Mouse (Mus musculus) neural tube, embryonic 15.5 days (tissue): ENCODE results near the gene Arhgap25. TPM values are rescaled to one million over a fixed set of nuclear protein-coding genes. Genes with fewer than 3 reads are reported as not detected.

Experiments used
- ATAC-seq: fragments of 200-750 bp; cut with Nextera tagmentation; 2 replicates; pipeline ENCODE4 v1.8.0; 2017; ENCODE audit warnings: mild to moderate bottlenecking, moderate TSS enrichment, moderate library complexity; ENCODE audit not compliant: low FRiP score
- H3K27ac ChIP-seq: fragments of 300-500 bp; sonication (generic); replicated peaks from 2 replicates; pipeline ENCODE4 v1.5.1; 2015; ENCODE audit warnings: mild to moderate bottlenecking, inconsistent platforms
- H3K27me3 ChIP-seq: fragments of 300-500 bp; sonication (generic); replicated peaks from 2 replicates; pipeline ENCODE4 v1.6.1; 2015; ENCODE audit warnings: inconsistent platforms
- H3K36me3 ChIP-seq: fragments of 300-500 bp; sonication (generic); 2 replicates; pipeline ENCODE4 v1.6.1; 2015; ENCODE audit warnings: inconsistent platforms
- H3K4me1 ChIP-seq: fragments of 300-500 bp; sonication (generic); 2 replicates; pipeline ENCODE4 v1.6.1; 2015; ENCODE audit warnings: inconsistent platforms
- H3K4me2 ChIP-seq: fragments of 300-500 bp; sonication (generic); 2 replicates; pipeline ENCODE4 v1.6.1; 2015; ENCODE audit warnings: inconsistent platforms, mild to moderate bottlenecking, moderate library complexity
- H3K4me3 ChIP-seq: fragments of 300-500 bp; sonication (generic); replicated peaks from 2 replicates; pipeline ENCODE4 v1.5.1; 2015; ENCODE audit warnings: mild to moderate bottlenecking, inconsistent platforms
- H3K9ac ChIP-seq: fragments of 300-500 bp; sonication (generic); replicated peaks from 2 replicates; pipeline ENCODE4 v1.6.1; 2015; ENCODE audit warnings: mild to moderate bottlenecking, inconsistent platforms
- H3K9me3 ChIP-seq: fragments of 300-500 bp; sonication (generic); replicated peaks from 2 replicates; pipeline ENCODE4 v1.6.1; 2016; ENCODE audit warnings: inconsistent platforms
- WGBS: fragments of 180-500 bp; shearing (Covaris S2); methylation state at CpG from one replicate; pipeline ENCODE4 v1.1.7; 2015; ENCODE audit warnings: mixed read lengths; 5-methylcytosine and 5-hydroxymethylcytosine counted together
- polyA plus RNA-seq: library from polyadenylated mRNA; unstranded; fragments of >200 nt; fragmentation: Nextera tagmentation; extraction: Ambion mirVana; gene quantifications from 2 replicates; pipeline ENCODE4 v1.2.1, GENCODE M21; 2015

Gene Arhgap25
- polyA plus RNA-seq, 1 experiment from 2014 or later, result 3.6 TPM

- Histone ChIP-seq H3K4me1 (0 out of 2 replicates have a peak, but pooled peaks cover 5% of the 10 kb centered on the region), H3K9ac (no peak overlapping the region), H3K9me3 (no peaks in the 10 kb centered on the region), H3K4me2 (no peak overlapping the region), H3K36me3 (no peaks in the 10 kb centered on the region), H3K27ac (no peak overlapping the region), H3K4me3 (no peak overlapping the region), H3K27me3 (no peaks in the 10 kb centered on the region)
- WGBS, result 93% methylated on average over 10 of the region's 10 CpGs
- ATAC-seq, result no peak
Measured at GRCm38 (mm10) chr6:87468372-87468771, 64.7 kb downstream of the Arhgap25 start.

GRCm38 (mm10) chr6:87467373-87467772 is 65.7 kb downstream of the Arhgap25 start:
- WGBS, result 100% methylated on average over 1 of the region's 1 CpGs
- H3K4me1 ChIP-seq, result 0 out of 2 replicates have a peak, but pooled peaks cover 5% of the 10 kb centered on the region
- ATAC-seq, result no peak
- H3K9me3 ChIP-seq, result no peaks in the 10 kb centered on the region
- H3K36me3 ChIP-seq, result no peaks in the 10 kb centered on the region
- no peak overlapping the region for H3K4me3 ChIP-seq
- no peak overlapping the region for H3K27ac ChIP-seq
- H3K4me2 ChIP-seq, result no peak overlapping the region
- no peaks in the 10 kb centered on the region for H3K27me3 ChIP-seq
- H3K9ac ChIP-seq, result no peak overlapping the region

- no peak overlapping the region for H3K27ac ChIP-seq
- no peaks in the 10 kb centered on the region for H3K9me3 ChIP-seq
- 10% methylated on average over 12 of the region's 12 CpGs for WGBS
- peak overlapping the region; percentile 46 for H3K4me2 ChIP-seq
- no peaks in the 10 kb centered on the region for H3K36me3 ChIP-seq
- no peak overlapping the region for H3K9ac ChIP-seq
- ATAC-seq, result no peak
- 0 out of 2 replicates have a peak, but pooled peaks cover 5% of the 10 kb centered on the region for H3K4me1 ChIP-seq
- peak overlapping the region; percentile 14; the same call in 1 of the 2 replicates for H3K4me3 ChIP-seq
- H3K27me3 ChIP-seq, result no peaks in the 10 kb centered on the region
Measured at GRCm38 (mm10) chr6:87466221-87466620, 66.8 kb downstream of the Arhgap25 start.

- no peak overlapping the region for H3K9ac ChIP-seq
- H3K4me3 ChIP-seq, result no peak overlapping the region
- no peaks in the 10 kb centered on the region for H3K4me1 ChIP-seq
- H3K27me3 ChIP-seq, result no peaks in the 10 kb centered on the region
- 71% methylated on average over 6 of the region's 6 CpGs for WGBS
- H3K36me3 ChIP-seq, result no peaks in the 10 kb centered on the region
- no peak overlapping the region for H3K27ac ChIP-seq
- ATAC-seq, result no peak
- no peak overlapping the region for H3K4me2 ChIP-seq
- H3K9me3 ChIP-seq, result no peaks in the 10 kb centered on the region
Measured at GRCm38 (mm10) chr6:87455507-87455906, 77.6 kb downstream of the Arhgap25 start.

GRCm38 (mm10) chr6:87451771-87452170 is 81.3 kb downstream of the Arhgap25 start:
- no peak overlapping the region for H3K27ac ChIP-seq
- WGBS, result 79% methylated on average over 3 of the region's 3 CpGs

GRCm38 (mm10) chr6:87451016-87451415 is 82.0 kb downstream of the Arhgap25 start:
- no peaks in the 10 kb centered on the region for H3K9me3 ChIP-seq
- no peak overlapping the region for H3K27ac ChIP-seq
- H3K27me3 ChIP-seq, result no peaks in the 10 kb centered on the region
- ATAC-seq, result no peak
- H3K4me1 ChIP-seq, result no peaks in the 10 kb centered on the region
- H3K36me3 ChIP-seq, result no peaks in the 10 kb centered on the region
- no peak overlapping the region for H3K9ac ChIP-seq
- WGBS, result 78% methylated on average over 3 of the region's 3 CpGs
- H3K4me3 ChIP-seq, result no peak overlapping the region
- no peak overlapping the region for H3K4me2 ChIP-seq

More at GRCm38 (mm10) chr6:87451771-87452170, 81.3 kb downstream of the Arhgap25 start:
- H3K36me3 ChIP-seq, result no peaks in the 10 kb centered on the region
- no peak overlapping the region for H3K4me2 ChIP-seq
- no peaks in the 10 kb centered on the region for H3K4me1 ChIP-seq
- no peaks in the 10 kb centered on the region for H3K27me3 ChIP-seq
- no peak overlapping the region for H3K4me3 ChIP-seq
- H3K9ac ChIP-seq, result no peak overlapping the region
- no peak for ATAC-seq
- H3K9me3 ChIP-seq, result no peaks in the 10 kb centered on the region

GRCm38 (mm10) chr6:87449534-87449933 is 83.5 kb downstream of the Arhgap25 start:
- H3K4me3 ChIP-seq, result no peak overlapping the region
- ATAC-seq, result no peak
- WGBS, result 82% methylated on average over 3 of the region's 3 CpGs

GRCm38 (mm10) chr6:87447217-87447616 is 85.8 kb downstream of the Arhgap25 start:
- Histone ChIP-seq H3K36me3 (no peaks in the 10 kb centered on the region), H3K27me3 (no peaks in the 10 kb centered on the region), H3K4me2 (no peak overlapping the region), H3K4me1 (no peaks in the 10 kb centered on the region), H3K9me3 (no peaks in the 10 kb centered on the region), H3K9ac (no peak overlapping the region), H3K4me3 (no peak overlapping the region), H3K27ac (no peak overlapping the region)
- WGBS, result 91% methylated on average over 4 of the region's 4 CpGs
- no peak for ATAC-seq

More at GRCm38 (mm10) chr6:87449534-87449933, 83.5 kb downstream of the Arhgap25 start:
- H3K36me3 ChIP-seq, result no peaks in the 10 kb centered on the region
- H3K9me3 ChIP-seq, result no peaks in the 10 kb centered on the region
- no peak overlapping the region for H3K4me2 ChIP-seq
- H3K27me3 ChIP-seq, result no peaks in the 10 kb centered on the region
- H3K4me1 ChIP-seq, result no peaks in the 10 kb centered on the region
- no peak overlapping the region for H3K9ac ChIP-seq
- H3K27ac ChIP-seq, result no peak overlapping the region

GRCm38 (mm10) chr6:87445222-87445621 is 87.8 kb downstream of the Arhgap25 start:
- Histone ChIP-seq H3K4me2 (no peak overlapping the region), H3K4me3 (no peak overlapping the region), H3K9me3 (no peaks in the 10 kb centered on the region), H3K4me1 (no peaks in the 10 kb centered on the region), H3K27me3 (no peaks in the 10 kb centered on the region), H3K27ac (no peak overlapping the region), H3K36me3 (no peaks in the 10 kb centered on the region), H3K9ac (no peak overlapping the region)
- no peak for ATAC-seq
- 76% methylated on average over 7 of the region's 7 CpGs for WGBS

GRCm38 (mm10) chr6:87443253-87443652 is 89.8 kb downstream of the Arhgap25 start:
- Histone ChIP-seq H3K4me1 (no peaks in the 10 kb centered on the region), H3K27ac (no peak overlapping the region), H3K9me3 (no peaks in the 10 kb centered on the region), H3K4me3 (no peak overlapping the region), H3K4me2 (no peak overlapping the region), H3K36me3 (no peaks in the 10 kb centered on the region), H3K27me3 (no peaks in the 10 kb centered on the region), H3K9ac (no peak overlapping the region)
- no peak for ATAC-seq
- WGBS, result 92% methylated on average over 11 of the region's 11 CpGs

GRCm38 (mm10) chr6:87436745-87437144 is 96.3 kb downstream of the Arhgap25 start:
- Histone ChIP-seq H3K4me3 (no peak overlapping the region), H3K27ac (no peak overlapping the region), H3K36me3 (no peaks in the 10 kb centered on the region), H3K4me2 (no peak overlapping the region), H3K4me1 (no peaks in the 10 kb centered on the region), H3K9ac (no peak overlapping the region), H3K27me3 (no peaks in the 10 kb centered on the region), H3K9me3 (no peaks in the 10 kb centered on the region)
- 91% methylated on average over 8 of the region's 8 CpGs for WGBS
- ATAC-seq, result no peak

- Histone ChIP-seq H3K9ac (no peak overlapping the region), H3K4me3 (no peak overlapping the region), H3K9me3 (no peaks in the 10 kb centered on the region), H3K36me3 (no peaks in the 10 kb centered on the region), H3K4me2 (no peak overlapping the region), H3K27ac (no peak overlapping the region), H3K27me3 (no peaks in the 10 kb centered on the region), H3K4me1 (no peaks in the 10 kb centered on the region)
- 99% methylated on average over 3 of the region's 3 CpGs for WGBS
- no peak for ATAC-seq
Measured at GRCm38 (mm10) chr6:87435791-87436190, 97.3 kb downstream of the Arhgap25 start.
